ENCODE assay signal across 15 mouse cellular contexts in the genomic region with DNA sequence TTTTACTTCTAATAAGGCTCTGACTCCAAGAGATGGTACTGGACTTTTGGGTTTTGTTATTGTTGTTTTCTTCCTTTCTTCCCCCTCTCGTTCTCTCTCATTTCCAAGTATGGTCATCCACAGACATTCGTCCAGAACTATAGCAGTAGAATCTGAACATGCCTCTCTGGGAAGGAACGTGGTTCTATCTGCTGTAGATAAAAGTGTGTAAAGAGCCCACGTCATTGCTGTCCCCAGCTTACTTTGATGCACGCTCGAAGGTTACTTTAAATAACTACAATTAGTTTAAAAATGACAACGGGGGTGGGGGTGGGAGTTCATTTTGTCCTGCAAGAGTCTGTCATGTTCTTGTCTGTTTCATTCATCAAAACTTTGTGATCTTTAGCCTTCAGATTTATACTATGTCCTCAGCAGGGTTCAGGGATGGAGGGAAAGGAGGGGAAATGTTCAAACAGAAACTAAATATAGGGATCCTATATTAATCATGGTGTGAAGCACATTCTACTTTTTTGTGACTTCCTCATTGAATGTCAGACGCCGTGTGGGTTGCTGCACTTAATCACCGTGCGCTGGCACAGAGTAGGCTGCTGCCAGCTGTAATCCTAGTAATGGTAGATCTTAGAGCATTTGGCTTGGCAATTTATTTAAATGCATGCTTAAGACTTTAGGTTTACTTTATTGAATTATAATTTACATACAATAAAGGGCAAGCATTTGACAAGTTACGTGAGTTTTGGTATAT.
DNase-seq lines count a peak whose midpoint lies in the region; ATAC-seq and TF ChIP-seq lines count a peak whose summit lies in the region.
"Had no signal": no experiment of that assay in that cellular context is flagged by ENCODE, and none has a peak within 500 bp of the region (broad histone marks: within the 10 kb centered on the region; RNA-seq: fewer than 3 reads in every experiment).

No protein-coding gene starts in this region.

- TF ChIP-seq CTCF in left cerebral cortex, adult 2 months (IDR thresholded peaks at IDR 0.05), result no peak
- no peak for TF ChIP-seq CTCF in layer of hippocampus, adult 2 months (conservative IDR thresholded peaks at IDR 0.05)
- TF ChIP-seq CTCF in olfactory bulb, adult 2 months (IDR thresholded peaks at IDR 0.05; ENCODE audit: insufficient read depth, low read depth, low read length), result no peak

- no peak overlapping the region for H3K9ac ChIP-seq in heart, embryonic 11.5 days (ENCODE audit: low read depth, low read length)
- H3K9ac ChIP-seq: embryonic facial prominence, embryonic 12.5 days; limb, embryonic 12.5 days; liver, postnatal 0 days; stomach, embryonic 15.5 days had no signal

- intact Hi-C loops in left cerebral cortex, adult 2 months (cut with DNase I), result no loop called here
- intact Hi-C loops in left cerebral cortex, postnatal 36 days (cut with DNase I), result loop anchor here (5.0 kb wide), 1 partner anchor 72 kb away; no protein-coding TSS in a partner anchor

- H3K27ac ChIP-seq in heart, embryonic 11.5 days (ENCODE audit: low read depth, low read length), result no peak overlapping the region
- no peak overlapping the region for H3K27ac ChIP-seq in left cerebral cortex, adult 2 months
- H3K27ac ChIP-seq in layer of hippocampus, adult 2 months, result peak overlapping the region; percentile 43; the same call in 1 of the 2 replicates
- H3K27ac ChIP-seq in olfactory bulb, adult 2 months (ENCODE audit: insufficient read depth, low read depth, low read length), result peak overlapping the region; percentile 75
- H3K27ac ChIP-seq: embryonic facial prominence, embryonic 12.5 days; limb, embryonic 12.5 days; macrophage; stomach, embryonic 15.5 days had no signal

- no peaks in the 10 kb centered on the region for H3K9me3 ChIP-seq in heart, embryonic 11.5 days (replicated peaks; ENCODE audit: control insufficient read depth, low read length)
- H3K9me3 ChIP-seq: embryonic facial prominence, embryonic 12.5 days; limb, embryonic 12.5 days; stomach, embryonic 15.5 days had no signal

- no peak overlapping the region for H3K4me3 ChIP-seq in heart, embryonic 11.5 days (ENCODE audit: low read depth, low read length)
- H3K4me3 ChIP-seq in left cerebral cortex, adult 2 months, result no peak overlapping the region
- H3K4me3 ChIP-seq in layer of hippocampus, adult 2 months, result no peak overlapping the region
- H3K4me3 ChIP-seq in olfactory bulb, adult 2 months (ENCODE audit: insufficient read depth, low read depth, low read length), result no peak overlapping the region
- H3K4me3 ChIP-seq: embryonic facial prominence, embryonic 12.5 days; limb, embryonic 12.5 days; stomach, embryonic 15.5 days had no signal

- H3K4me2 ChIP-seq in heart, embryonic 11.5 days, result peak overlapping the region; percentile 46
- H3K4me2 ChIP-seq: embryonic facial prominence, embryonic 12.5 days; limb, embryonic 12.5 days; stomach, embryonic 15.5 days had no signal

- no peak for ATAC-seq in heart, embryonic 11.5 days (replicated peaks; ENCODE audit: insufficient number of reproducible peaks, low FRiP score, low TSS enrichment)
- ATAC-seq: liver, postnatal 0 days had no signal

- no peaks in the 10 kb centered on the region for H3K27me3 ChIP-seq in heart, embryonic 11.5 days (ENCODE audit: control insufficient read depth, insufficient read depth, low read length)
- H3K27me3 ChIP-seq: embryonic facial prominence, embryonic 12.5 days; limb, embryonic 12.5 days; stomach, embryonic 15.5 days had no signal

- H3K36me3 ChIP-seq in heart, embryonic 11.5 days (ENCODE audit: control insufficient read depth, insufficient read depth, low read length), result no peaks in the 10 kb centered on the region
- H3K36me3 ChIP-seq: embryonic facial prominence, embryonic 12.5 days; limb, embryonic 12.5 days; stomach, embryonic 15.5 days had no signal

- WGBS in heart, embryonic 11.5 days (ENCODE audit: insufficient replicate concordance), result 51% methylated on average over 12 of the region's 12 CpGs
- 32% methylated on average over 12 of the region's 12 CpGs for WGBS in olfactory bulb, adult 2 months

- no peak for DNase-seq in heart, postnatal 4 days
- DNase-seq in left cerebral cortex, adult 2 months (ENCODE audit: extremely low spot score in 1 of 2, low spot score in 2 of 2), result peak; percentile 39 to 46
- DNase-seq in left cerebral cortex, postnatal 36 days (ENCODE audit: low spot score in 2 of 2), result no peak
- DNase-seq in layer of hippocampus, adult 2 months (ENCODE audit: low spot score in 2 of 2), result peak; percentile 28 to 36
- no peak for DNase-seq in yolk sac, embryonic 10.5 days (ENCODE audit: low spot score)
- no peak for DNase-seq in spleen, postnatal 10 days (ENCODE audit: low spot score in 2 of 2)
- DNase-seq: cerebellum, postnatal 14 days; gastrocnemius, postnatal 36 days; liver, postnatal 0 days had no signal

- H3K4me1 ChIP-seq in heart, embryonic 11.5 days (ENCODE audit: control insufficient read depth, insufficient read depth, low read length), result peaks cover 9% of the 10 kb centered on the region; the same call in 1 of the 2 replicates
- peaks cover 5% of the 10 kb centered on the region for H3K4me1 ChIP-seq in olfactory bulb, adult 2 months (ENCODE audit: control insufficient read depth, insufficient read depth, low read length)
- H3K4me1 ChIP-seq: embryonic facial prominence, embryonic 12.5 days; stomach, embryonic 15.5 days had no signal

- no peak for TF ChIP-seq POLR2A in olfactory bulb, adult 2 months (IDR thresholded peaks at IDR 0.05; ENCODE audit: insufficient read depth, low read depth, low read length)

Comparison
In these comparisons a context has a peak if more than half of its experiments do, and no peak if none do; other contexts are left out.
1. DNase-seq: peak in left cerebral cortex, adult 2 months (2 of 2) and layer of hippocampus, adult 2 months (2 of 2); none in heart, postnatal 4 days (single experiment), left cerebral cortex, postnatal 36 days (0 of 2), yolk sac, embryonic 10.5 days (single experiment) and spleen, postnatal 10 days (0 of 2).
2. H3K27ac ChIP-seq: peak in layer of hippocampus, adult 2 months (single experiment) and olfactory bulb, adult 2 months (single experiment); none in heart, embryonic 11.5 days (single experiment) and left cerebral cortex, adult 2 months (single experiment).